Mouse (Mus musculus) erythroblast, embryonic 14.5 days (primary cell): ENCODE data around the gene Rbfox3.

Experiments
- GATA1 ChIP-seq: IDR thresholded peaks from 2 replicates; pipeline ENCODE4 v1.6.1; 2012; ENCODE audit warnings: low read length, inconsistent platforms, mixed read lengths
- TAL1 ChIP-seq: IDR thresholded peaks from 3 replicates; pipeline ENCODE4 v1.6.1; 2012; ENCODE audit warnings: low read length, inconsistent platforms, mixed read lengths

DNA sequence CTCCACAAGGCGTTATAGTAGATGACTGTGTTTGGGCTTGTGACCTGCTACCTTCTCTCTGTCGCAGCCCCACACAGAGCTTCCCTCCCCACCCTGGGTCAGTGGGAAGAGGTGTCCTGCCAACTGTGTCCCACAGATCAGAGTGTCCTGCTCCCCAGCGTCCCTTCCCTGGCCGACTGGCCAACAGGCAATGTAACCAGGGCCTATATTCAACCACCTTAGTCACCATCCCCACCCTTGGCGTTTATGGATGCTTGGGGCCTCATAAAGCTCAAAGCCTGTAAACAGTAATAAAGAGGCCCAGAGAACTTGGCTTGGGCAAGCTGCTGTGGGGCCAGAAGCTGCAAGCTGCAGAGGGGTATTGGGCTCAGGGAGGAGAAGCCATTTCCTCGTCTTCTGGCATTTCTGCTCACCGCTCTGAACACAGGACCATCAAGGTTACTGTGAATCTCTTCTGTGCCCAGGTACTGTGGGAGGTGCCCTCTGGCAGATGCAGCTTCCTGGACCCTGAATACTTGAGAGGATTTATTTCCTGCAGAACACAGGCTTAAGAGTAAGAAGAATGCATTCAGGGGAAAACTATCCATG, 435.8 kb downstream of the Rbfox3 start:
- TF ChIP-seq TAL1 (no peak), GATA1 (no peak)
